Mouse (Mus musculus) brain, embryonic 14.5 days (tissue): ENCODE data around the gene Fmo1.

Experiments
- CTCF ChIP-seq: fragments of 200-500 bp; IDR thresholded peaks from 2 replicates; pipeline ENCODE4 v1.5.1; 2012; ENCODE audit warnings: inconsistent platforms, mild to moderate bottlenecking, moderate library complexity, borderline replicate concordance; ENCODE audit not compliant: insufficient read depth, insufficient read length; ENCODE audit errors: extremely low read depth
- POLR2A ChIP-seq: fragments of 200-500 bp; IDR thresholded peaks from 2 replicates; pipeline ENCODE4 v1.6.1; 2012; ENCODE audit warnings: mild to moderate bottlenecking, inconsistent platforms, borderline replicate concordance; ENCODE audit not compliant: poor library complexity, insufficient read depth, insufficient read length, severe bottlenecking; ENCODE audit errors: extremely low read depth

DNA sequence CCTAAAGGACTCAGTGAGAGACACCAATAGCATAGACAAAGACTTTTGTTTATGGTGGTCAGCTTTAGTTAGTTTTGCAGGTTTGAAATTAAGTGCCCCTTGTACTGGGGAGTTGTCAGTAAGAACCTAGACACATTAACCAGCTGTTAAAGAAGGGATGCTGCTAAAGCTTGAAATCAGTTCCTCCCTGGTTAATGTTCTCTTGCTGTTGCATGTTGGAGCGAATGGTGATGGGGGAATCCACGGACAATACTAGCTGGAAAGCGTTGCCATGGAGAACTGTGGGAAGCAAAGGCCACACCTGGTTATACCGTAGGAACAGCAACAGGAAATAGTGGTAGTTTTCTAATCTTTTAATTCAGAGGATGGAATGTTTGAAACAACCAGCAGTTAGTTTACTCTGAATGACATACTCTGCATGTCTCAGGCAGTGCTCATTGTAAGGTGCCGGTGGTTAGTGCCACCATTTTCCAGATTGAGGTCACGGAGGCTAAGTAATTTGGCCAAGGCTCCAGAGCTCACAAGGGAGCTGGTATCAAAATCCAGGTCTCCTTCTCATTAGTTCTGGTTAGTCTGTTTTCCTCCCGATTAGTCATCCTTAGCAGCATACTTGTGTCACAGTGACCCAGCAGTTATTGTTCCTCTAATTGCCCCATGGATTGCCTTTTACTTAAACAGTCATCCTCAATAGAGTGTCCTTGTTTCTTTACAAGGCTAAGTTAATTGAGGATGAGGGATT is 73.9 kb downstream of the Fmo1 start:
- TF ChIP-seq CTCF (no peak), POLR2A (no peak)
